Mouse (Mus musculus): ENCODE measurements around the gene Ahcyl2. TPM values are rescaled to one million over a fixed set of nuclear protein-coding genes. Genes with fewer than 3 reads are reported as not detected.
A peak's percentile ranks its signal among the peaks of the same experiment; 100 is the strongest.
"Not testable (repeated sequence)": the region's sequence is repeated elsewhere in the genome, so short reads cannot be mapped to it uniquely, and the experiment has no call there.

The Ahcyl2 gene
- total RNA-seq, 2 experiments from 2014 or later, result 14.7 to 20.3 TPM

DNA sequence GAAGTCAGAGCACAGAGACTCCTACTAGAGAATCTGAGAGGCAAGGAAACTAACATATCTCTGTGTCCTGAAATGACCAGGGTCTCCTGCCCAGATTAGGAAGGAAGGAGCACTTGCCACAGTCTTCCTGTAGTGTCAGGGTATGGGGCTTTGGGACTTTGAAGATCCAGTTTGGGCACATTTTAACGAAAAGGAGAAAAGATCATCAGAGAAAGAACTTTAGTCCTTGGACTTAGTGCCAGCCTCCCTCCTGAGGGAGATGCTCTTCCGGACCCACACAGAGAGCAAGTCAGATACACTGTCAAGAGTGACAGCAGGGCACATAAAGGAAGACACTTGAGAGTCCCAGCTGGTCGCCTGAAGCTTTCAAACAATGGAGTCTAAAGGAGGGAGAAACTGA, 36.2 kb downstream of the Ahcyl2 start:
- no peak for TF ChIP-seq CTCF (IDR thresholded peaks at IDR 0.05)
- Histone ChIP-seq H3K4me3 (no peak overlapping the region), H3K27ac (no peak overlapping the region)
- intact Hi-C loops (cut with DNase I), result no loop called here
- no peak for DNase-seq

DNA sequence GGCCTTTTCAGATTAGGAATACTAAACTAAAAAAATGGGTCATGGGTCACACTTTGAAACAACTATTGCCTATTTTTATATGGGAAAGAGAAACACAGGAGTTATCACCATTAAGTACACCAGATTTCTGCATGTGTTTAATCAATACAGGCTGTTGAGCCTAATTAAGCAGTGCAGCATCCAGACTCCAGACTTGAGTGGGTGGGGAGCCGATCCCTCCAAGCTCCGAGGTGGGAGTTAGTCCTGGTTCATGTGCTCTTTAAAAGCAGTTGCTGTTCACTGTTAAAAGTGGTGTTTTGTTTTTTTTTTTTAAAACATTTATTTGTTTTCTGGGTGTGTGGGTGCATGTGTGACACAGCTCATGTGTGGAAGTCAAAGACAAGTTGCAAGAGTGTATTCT, 37.6 kb downstream of the Ahcyl2 start:
- no peak overlapping the region for H3K4me3 ChIP-seq
- TF ChIP-seq CTCF (IDR thresholded peaks at IDR 0.05), result no peak
- intact Hi-C loops (cut with DNase I), result no loop called here
- no peak overlapping the region for H3K27ac ChIP-seq
- DNase-seq, result no peak

DNA sequence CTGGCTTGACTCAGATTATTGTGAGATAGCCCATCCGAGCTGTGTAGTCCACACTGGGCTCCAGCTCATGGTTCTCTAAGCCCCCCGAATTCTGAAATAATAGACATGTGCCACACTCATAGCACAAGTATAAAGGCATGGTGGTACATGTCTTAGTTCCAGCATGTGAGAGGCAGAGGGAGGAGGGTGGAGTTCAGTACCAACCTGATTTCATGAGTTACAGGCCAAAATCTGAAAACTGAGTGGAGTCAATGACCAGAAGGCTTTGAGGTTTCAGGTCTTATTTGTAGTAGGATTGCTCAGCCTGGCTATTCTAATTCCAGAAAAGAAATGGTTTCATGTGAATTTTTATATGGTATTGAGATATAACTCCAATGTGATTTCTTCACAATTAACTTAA, 44.3 kb downstream of the Ahcyl2 start:
- intact Hi-C loops (cut with DNase I), result no loop called here

DNA sequence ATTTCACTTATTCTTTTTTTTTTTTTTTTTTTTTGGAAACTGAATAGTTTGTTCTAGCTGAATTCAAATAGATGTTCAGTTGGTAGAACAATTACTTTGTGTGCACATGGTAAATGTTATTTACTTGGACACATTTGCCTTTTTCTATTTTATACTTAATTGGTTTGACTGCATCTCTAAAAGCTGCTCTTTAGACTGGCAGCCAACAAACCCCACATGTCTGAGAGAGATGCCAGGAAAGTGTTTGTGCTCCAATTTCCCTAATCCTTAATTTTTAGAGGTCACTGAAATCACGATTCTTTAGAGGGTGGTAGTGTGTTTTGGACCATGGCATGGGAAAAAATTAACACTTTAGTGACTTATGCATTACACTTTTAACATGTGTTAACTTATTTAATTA, 44.8 kb downstream of the Ahcyl2 start:
- Histone ChIP-seq H3K4me3 (no peak overlapping the region), H3K27ac (no peak overlapping the region)
- TF ChIP-seq CTCF (IDR thresholded peaks at IDR 0.05), result no peak
- no peak for DNase-seq
- intact Hi-C loops (cut with DNase I), result no loop called here

More for the DNA sequence above, 44.3 kb downstream of the Ahcyl2 start:
- DNase-seq, result no peak
- no peak for TF ChIP-seq CTCF (IDR thresholded peaks at IDR 0.05)
- no peak overlapping the region for H3K4me3 ChIP-seq
- H3K27ac ChIP-seq, result no peak overlapping the region

DNA sequence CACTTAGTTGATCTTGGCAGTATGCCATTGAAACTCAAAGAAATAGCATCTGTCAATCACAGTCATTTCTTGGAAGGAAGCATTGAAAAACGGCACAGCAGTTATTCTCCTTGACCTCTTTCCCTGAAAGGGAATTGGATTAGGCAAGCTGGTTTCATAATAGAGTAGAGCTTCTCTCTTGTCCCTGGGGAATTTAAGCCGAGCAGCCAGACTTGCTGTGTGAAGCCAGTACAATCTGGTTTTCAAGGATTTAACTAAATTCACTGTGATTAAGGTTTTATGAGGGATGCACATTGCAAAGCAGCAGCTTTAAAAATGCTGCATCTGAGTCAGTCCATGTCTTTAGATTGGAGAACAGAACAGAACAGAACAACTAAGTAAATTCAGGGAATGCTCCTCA, 46.8 kb downstream of the Ahcyl2 start:
- TF ChIP-seq CTCF (IDR thresholded peaks at IDR 0.05), result no peak
- no peak overlapping the region for H3K4me3 ChIP-seq
- intact Hi-C loops (cut with DNase I), result no loop called here
- peak; percentile 19 for DNase-seq
- H3K27ac ChIP-seq, result 0 out of 2 replicates have a peak overlapping the region, but pooled peaks have one; percentile 9

DNA sequence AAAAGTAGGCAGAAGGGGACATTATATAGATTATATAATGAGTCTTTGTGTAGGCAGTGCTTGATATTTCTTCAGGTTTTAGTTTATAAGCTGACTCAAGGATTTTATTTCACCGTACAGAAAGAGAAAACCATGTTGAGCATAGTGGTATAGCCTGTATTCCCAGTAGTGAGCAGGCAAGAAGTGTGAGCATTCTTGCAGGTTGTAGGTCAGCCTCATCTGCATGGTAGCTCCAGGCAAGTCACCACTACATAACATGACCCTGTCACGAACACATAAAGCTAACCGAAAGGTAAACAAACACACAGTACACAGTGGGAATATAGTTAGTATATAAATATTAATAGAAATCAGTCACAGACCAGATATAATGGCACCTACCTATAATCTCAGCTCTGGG, 47.2 kb downstream of the Ahcyl2 start:
- intact Hi-C loops (cut with DNase I), result no loop called here
- DNase-seq, result no peak
- 0 out of 2 replicates have a peak overlapping the region, but pooled peaks have one; percentile 9 for H3K27ac ChIP-seq
- no peak overlapping the region for H3K4me3 ChIP-seq
- TF ChIP-seq CTCF (IDR thresholded peaks at IDR 0.05), result no peak

DNA sequence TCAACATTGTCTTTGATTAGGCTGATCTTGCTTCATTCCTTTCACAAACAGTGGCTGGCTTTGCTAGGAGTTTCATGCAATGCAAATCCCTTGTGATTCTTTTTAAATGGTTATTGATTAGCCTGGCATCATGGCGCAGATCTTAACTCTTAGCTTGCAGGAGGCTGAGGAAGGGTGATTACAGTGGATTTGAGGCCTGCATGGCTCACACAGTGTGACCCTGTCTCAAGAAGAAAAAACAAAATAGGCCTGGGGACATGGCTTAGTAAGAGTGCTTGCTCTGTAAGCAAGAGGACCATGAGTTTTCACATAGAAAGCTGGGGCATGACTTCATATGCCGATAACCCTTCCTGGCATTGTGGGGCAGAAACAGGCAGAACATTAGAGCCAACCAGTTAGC, 47.8 kb downstream of the Ahcyl2 start:
- Histone ChIP-seq H3K27ac (no peak overlapping the region), H3K4me3 (no peak overlapping the region)
- no peak for TF ChIP-seq CTCF (IDR thresholded peaks at IDR 0.05)
- no peak for DNase-seq
- intact Hi-C loops (cut with DNase I), result no loop called here

DNA sequence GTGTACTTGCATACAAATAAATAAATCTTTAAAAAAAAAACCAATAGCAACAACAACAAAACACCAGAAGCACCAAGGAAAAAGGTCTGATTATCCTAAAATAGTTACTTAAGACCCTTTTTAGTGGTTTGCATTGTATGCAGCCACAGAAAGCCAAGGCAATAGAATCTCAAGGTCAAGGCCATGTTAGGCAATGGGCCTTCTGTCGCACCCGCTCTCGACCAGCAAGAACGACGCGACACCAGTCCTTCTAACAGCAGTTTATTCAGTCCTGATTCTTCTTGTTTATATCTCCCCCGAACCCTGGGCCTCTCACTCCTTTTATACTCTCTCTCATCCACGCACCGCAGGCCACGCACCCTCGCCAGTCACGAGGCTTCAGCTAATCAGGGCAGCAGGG, 48.6 kb downstream of the Ahcyl2 start:
- DNase-seq; H3K27ac ChIP-seq; H3K4me3 ChIP-seq; intact Hi-C loops (cut with DNase I): not testable (repeated sequence)

DNA sequence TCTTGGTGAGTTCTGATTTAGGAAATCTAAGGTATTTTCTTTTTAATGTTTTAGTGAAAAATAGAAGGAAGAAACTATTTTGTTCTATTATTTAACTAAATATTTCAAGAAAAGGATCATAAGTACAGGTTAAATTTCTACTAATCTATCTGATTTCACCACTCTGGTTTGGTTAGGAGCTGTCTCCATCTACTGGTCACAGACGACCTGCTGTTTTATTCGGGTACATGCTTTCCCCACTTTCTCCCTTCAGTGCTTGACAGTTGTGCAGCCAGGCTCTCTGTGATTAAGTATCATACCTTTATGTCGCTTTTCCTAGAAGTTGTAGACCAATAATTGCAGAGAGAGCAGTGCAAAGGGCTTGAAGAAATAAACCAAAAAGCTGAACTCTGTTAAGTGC, 51.5 kb downstream of the Ahcyl2 start:
- intact Hi-C loops (cut with DNase I), result loop anchor here (2.0 kb wide), 2 partner anchors 53 to 109 kb away; no protein-coding TSS in a partner anchor
- no peak overlapping the region for H3K27ac ChIP-seq
- DNase-seq, result no peak
- no peak overlapping the region; the same call in 1 of the 2 replicates for H3K4me3 ChIP-seq
- peak; percentile 78 for TF ChIP-seq CTCF (IDR thresholded peaks at IDR 0.05)

DNA sequence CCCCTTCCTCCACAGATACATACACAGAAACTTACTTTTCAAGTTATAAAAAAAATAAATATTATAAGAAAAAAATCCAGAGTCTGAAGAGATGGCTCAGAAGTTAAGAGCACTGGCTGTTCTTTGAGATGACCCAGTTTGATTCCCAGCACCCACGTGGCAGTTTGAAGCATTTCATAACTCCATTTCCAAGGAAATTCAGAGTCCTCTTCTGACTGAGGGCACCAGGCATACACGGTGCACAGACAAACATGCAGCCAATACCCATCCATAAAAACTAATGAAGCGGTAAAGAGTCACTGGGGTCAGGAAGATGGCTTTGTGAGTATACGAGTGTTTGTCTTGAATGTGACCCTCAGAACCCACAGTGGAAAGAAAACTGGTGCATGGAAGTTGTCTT, 52.5 kb downstream of the Ahcyl2 start:
- intact Hi-C loops (cut with DNase I), result no loop called here
- TF ChIP-seq CTCF (IDR thresholded peaks at IDR 0.05), result no peak
- DNase-seq, result no peak

DNA sequence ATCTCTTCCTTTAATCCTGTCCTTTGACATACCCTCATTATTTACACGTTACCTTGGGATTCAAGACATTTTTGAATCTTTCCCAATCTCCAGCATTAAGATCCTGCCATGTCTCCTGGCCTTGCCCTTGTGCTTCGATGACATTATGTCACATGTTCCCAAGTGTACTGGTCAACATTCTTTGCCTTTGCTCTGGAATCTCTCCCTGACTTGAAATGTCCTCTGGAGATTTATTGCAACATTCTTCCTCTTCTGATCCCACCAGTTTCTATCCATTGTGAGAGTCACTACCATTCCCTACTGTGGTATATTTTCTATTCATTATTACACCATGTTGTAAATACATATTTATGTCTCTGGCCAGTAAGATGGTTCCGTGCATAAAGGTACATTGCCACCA, 53.1 kb downstream of the Ahcyl2 start:
- Histone ChIP-seq H3K27ac (no peak overlapping the region; the same call in 1 of the 2 replicates), H3K4me3 (no peak overlapping the region)
- DNase-seq, result no peak
- TF ChIP-seq CTCF (IDR thresholded peaks at IDR 0.05), result no peak
- intact Hi-C loops (cut with DNase I), result no loop called here

More for the DNA sequence above, 52.5 kb downstream of the Ahcyl2 start:
- peak overlapping the region; percentile 31; the same call in 1 of the 2 replicates for H3K27ac ChIP-seq
- H3K4me3 ChIP-seq, result no peak overlapping the region

DNA sequence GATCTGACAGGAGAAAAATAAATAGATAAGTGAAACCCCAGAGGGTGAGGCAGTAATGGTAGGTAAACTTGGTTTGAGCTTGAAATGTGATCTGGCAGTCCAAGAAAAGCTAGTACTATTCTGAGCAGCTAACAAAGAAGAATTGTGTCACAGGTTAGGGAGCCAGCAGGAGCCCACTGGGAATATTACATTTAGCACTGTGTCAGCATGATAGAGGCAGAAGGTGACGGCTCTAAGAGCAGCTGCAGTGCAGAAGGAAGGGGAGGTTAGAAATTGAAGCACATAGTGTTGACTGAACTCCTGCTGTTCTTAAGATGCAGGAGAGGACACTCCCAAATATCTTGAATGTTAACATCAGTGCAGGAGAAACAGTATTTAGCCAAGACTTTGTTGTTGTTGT, 54.0 kb downstream of the Ahcyl2 start:
- TF ChIP-seq CTCF (IDR thresholded peaks at IDR 0.05), result no peak
- DNase-seq, result no peak
- H3K4me3 ChIP-seq, result no peak overlapping the region
- no peak overlapping the region for H3K27ac ChIP-seq
- intact Hi-C loops (cut with DNase I), result no loop called here

DNA sequence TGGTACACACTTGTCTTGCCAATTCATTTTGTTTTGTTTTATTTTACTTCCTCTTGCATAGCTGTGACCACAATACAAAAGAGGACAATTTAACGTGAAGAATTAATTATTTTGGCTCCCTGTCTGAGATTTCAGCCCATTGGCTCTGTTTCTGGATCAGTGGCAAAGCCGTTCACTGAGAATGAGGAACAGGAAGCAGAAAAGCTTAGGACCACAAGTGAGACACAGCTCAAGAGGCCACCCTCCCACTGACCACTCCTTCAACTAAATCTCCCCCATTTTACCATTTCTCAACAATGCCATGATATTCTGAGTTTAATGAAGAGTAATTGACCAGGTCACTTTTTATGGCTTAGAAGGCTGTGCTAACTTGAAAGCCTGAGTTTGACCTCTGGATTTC, 57.5 kb downstream of the Ahcyl2 start:
- intact Hi-C loops (cut with DNase I), result no loop called here
- DNase-seq, result no peak
- Histone ChIP-seq H3K4me3 (no peak overlapping the region), H3K27ac (no peak overlapping the region)
- TF ChIP-seq CTCF (IDR thresholded peaks at IDR 0.05), result no peak

All from gastrocnemius, adult 2 months (tissue).